Mouse (Mus musculus) hindbrain, embryonic 15.5 days (tissue): ENCODE measurements around the gene Nbea. TPM values are rescaled to one million over a fixed set of nuclear protein-coding genes. Genes with fewer than 3 reads are reported as not detected.

Experiments
- ATAC-seq: fragments of 200-750 bp; cut with Nextera tagmentation; 2 replicates; pipeline ENCODE4 v1.8.0; 2017; ENCODE audit warnings: low read depth, moderate number of reproducible peaks, moderate TSS enrichment; ENCODE audit not compliant: low FRiP score
- H3K27ac ChIP-seq: fragments of 300-500 bp; sonication (generic); replicated peaks from 2 replicates; pipeline ENCODE4 v1.5.1; 2015; ENCODE audit warnings: mild to moderate bottlenecking, inconsistent platforms
- H3K27me3 ChIP-seq: fragments of 300-500 bp; sonication (generic); 2 replicates; pipeline ENCODE4 v1.6.1; 2015; ENCODE audit warnings: control low read depth, inconsistent platforms
- H3K36me3 ChIP-seq: fragments of 300-500 bp; sonication (generic); 2 replicates; pipeline ENCODE4 v1.6.1; 2015; ENCODE audit warnings: control low read depth, inconsistent platforms
- H3K4me1 ChIP-seq: fragments of 300-500 bp; sonication (generic); replicated peaks from 2 replicates; pipeline ENCODE4 v1.6.1; 2015; ENCODE audit warnings: control low read depth, inconsistent platforms
- H3K4me2 ChIP-seq: fragments of 300-500 bp; sonication (generic); 2 replicates; pipeline ENCODE4 v1.6.1; 2015; ENCODE audit warnings: moderate library complexity, mild to moderate bottlenecking, inconsistent platforms
- H3K4me3 ChIP-seq: fragments of 300-500 bp; sonication (generic); 2 replicates; pipeline ENCODE4 v1.5.1; 2015; ENCODE audit warnings: mild to moderate bottlenecking, inconsistent platforms
- H3K9ac ChIP-seq: fragments of 300-500 bp; sonication (generic); 2 replicates; pipeline ENCODE4 v1.6.1; 2015; ENCODE audit warnings: inconsistent platforms
- H3K9me3 ChIP-seq: fragments of 300-500 bp; sonication (generic); 2 replicates; pipeline ENCODE4 v1.6.1; 2016; ENCODE audit warnings: control low read depth, inconsistent platforms
- WGBS: fragments of 180-500 bp; shearing (Covaris S2); methylation state at CpG from one replicate; pipeline ENCODE4 v1.1.7; 2015; 5-methylcytosine and 5-hydroxymethylcytosine counted together
- polyA plus RNA-seq: library from polyadenylated mRNA; unstranded; fragments of >200 nt; fragmentation: Nextera tagmentation; extraction: Ambion mirVana; gene quantifications from 2 replicates; pipeline ENCODE4 v1.2.1, GENCODE M21; 2015

The Nbea gene
- polyA plus RNA-seq, 1 experiment from 2014 or later = 61.2 TPM

DNA sequence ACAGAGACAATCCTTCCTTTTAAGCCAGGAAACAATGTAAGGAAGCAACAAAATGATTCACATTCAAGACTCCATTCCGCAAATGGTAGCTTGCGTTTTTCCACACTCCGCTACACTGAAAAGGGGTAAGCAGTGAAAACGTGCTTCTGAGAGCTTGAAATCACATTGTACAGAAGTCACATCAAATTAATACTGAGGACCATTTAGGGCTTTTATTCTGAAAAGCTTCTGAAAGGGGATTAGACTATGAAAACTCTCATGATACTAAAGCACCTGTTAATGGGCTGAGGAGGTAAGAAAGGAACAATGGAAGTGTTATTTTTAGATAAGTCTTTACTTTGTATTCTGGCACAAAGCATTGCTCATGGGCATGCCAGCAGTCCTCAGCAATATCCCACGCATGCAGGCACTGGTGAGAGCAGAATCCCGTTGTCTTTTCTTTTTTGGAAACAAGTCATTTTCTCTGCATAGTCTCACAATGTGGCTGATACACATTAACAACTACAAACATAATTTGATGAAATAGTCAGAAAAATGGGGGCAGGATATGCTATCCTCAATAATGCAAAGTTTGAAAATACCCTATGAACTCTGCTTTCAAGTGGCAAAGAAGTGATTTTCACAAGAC lies 428.4 kb downstream of the Nbea start:
- Histone ChIP-seq H3K9me3 (no peaks in the 10 kb centered on the region), H3K27ac (peak overlapping the region; percentile 76), H3K4me3 (no peak overlapping the region), H3K4me1 (peaks cover 60% of the 10 kb centered on the region), H3K27me3 (no peaks in the 10 kb centered on the region), H3K4me2 (no peak overlapping the region), H3K9ac (no peak overlapping the region), H3K36me3 (no peaks in the 10 kb centered on the region)
- ATAC-seq = no peak
- WGBS = 44% methylated on average over 6 of the region's 6 CpGs

DNA sequence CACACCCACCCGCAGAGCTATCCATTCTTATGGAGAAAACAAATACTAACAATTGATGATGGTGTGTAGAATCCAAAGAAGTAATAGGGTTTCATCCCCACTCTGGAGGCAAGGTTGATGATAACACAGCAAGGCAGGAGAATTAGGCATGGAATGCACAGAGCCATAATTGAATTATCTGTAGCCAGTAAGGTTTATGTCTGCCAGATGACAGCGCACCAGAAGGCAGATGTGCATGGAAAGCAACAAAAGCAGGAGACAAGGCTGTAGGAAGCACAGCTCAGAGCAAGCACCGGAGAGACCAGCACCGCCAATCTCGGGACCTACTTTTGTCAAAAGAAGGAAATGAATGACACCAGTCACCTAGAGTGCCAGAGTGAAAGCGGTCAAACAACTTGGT lies 429.6 kb downstream of the Nbea start:
- no peaks in the 10 kb centered on the region for H3K36me3 ChIP-seq
- no peak overlapping the region for H3K4me2 ChIP-seq
- peaks cover 65% of the 10 kb centered on the region for H3K4me1 ChIP-seq
- peak overlapping the region; percentile 76; the same call in 1 of the 2 replicates for H3K27ac ChIP-seq
- H3K9me3 ChIP-seq = no peaks in the 10 kb centered on the region
- 83% methylated on average over 6 of the region's 6 CpGs for WGBS
- no peak overlapping the region for H3K9ac ChIP-seq
- ATAC-seq = no peak
- H3K4me3 ChIP-seq = no peak overlapping the region
- H3K27me3 ChIP-seq = no peaks in the 10 kb centered on the region

DNA sequence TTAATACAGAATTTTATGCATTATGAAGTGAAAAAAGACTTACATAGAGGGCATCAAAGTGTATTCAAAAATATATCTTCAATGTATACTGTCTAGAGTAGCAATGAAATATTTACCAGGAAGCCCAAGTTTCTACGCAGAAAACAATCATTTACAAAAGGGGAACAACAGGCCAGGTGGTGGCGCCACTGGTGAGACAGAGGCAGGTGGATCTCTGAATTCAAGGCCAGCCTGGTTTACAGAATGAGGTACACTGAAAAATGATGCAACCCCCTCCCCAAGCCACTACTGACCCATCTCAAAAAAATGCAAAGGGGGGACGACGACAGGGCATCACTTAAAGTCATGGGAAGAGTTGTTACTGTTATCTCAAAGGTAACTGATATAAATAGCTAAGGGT lies 430.9 kb downstream of the Nbea start:
- no peak for ATAC-seq
- Histone ChIP-seq H3K4me1 (peaks cover 63% of the 10 kb centered on the region), H3K27ac (peak overlapping the region; percentile 55; the same call in 1 of the 2 replicates), H3K4me3 (no peak overlapping the region), H3K27me3 (no peaks in the 10 kb centered on the region), H3K9ac (no peak overlapping the region), H3K4me2 (no peak overlapping the region), H3K9me3 (no peaks in the 10 kb centered on the region), H3K36me3 (no peaks in the 10 kb centered on the region)
- whole genome bisulfite sequencing = 88% methylated on average over 4 of the region's 4 CpGs

DNA sequence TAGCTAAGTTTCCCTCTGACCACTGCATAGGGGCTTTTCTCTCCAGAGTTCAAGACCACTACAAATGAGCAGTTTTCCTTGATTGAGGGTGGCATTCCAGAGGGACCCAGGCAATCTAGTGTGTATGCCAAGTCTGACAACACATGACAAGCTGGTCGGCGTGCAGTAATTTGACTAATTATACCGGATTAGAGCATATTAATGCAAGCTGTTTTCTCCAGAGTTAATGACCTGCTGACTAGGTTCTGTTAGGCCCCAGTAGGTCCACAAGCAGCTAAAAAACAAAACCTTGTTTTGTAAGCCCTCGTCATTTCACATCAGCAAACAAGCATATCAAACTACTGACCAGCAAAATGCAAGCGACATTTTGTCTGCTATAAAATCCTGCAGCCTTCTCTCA lies 432.1 kb downstream of the Nbea start:
- no peaks in the 10 kb centered on the region for H3K27me3 ChIP-seq
- H3K4me2 ChIP-seq = no peak overlapping the region
- no peak overlapping the region for H3K9ac ChIP-seq
- peak; percentile 20 for ATAC-seq
- H3K36me3 ChIP-seq = no peaks in the 10 kb centered on the region
- WGBS = 18% methylated on average over 5 of the region's 5 CpGs
- H3K9me3 ChIP-seq = no peaks in the 10 kb centered on the region
- peak overlapping the region; percentile 78 for H3K27ac ChIP-seq
- peaks cover 52% of the 10 kb centered on the region for H3K4me1 ChIP-seq
- H3K4me3 ChIP-seq = no peak overlapping the region

DNA sequence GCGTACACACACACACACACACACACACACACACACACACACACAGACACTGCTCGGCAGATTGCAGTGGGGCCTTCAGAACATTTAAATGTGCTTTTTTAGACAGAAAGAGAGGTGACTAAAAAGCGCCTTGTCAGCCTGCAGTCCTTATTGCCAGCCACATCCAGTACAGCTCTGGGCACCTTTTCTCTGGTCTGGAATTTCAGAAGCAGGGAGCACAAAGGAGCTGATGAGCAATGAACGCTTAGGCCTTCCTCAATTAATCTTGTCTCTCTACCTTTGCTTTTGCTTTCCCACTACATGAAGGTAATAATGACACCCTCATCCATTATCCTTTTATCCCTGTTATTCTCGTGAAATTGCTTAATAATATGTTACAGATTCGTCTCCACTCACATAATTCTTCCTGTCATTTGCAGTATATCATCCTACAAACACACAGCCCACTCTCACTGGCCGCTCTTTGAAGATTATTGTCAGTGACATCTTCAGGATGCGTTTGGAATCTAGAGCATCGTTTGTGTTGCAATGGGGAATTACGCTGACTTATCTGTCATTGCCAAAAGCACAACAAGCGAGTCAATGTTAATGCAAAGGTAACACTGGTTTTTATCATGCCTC lies 432.9 kb downstream of the Nbea start:
- H3K4me1 ChIP-seq = peaks cover 44% of the 10 kb centered on the region
- peak overlapping the region; percentile 78 for H3K27ac ChIP-seq
- no peaks in the 10 kb centered on the region for H3K9me3 ChIP-seq
- WGBS = 32% methylated on average over 11 of the region's 11 CpGs
- no peaks in the 10 kb centered on the region for H3K36me3 ChIP-seq
- H3K9ac ChIP-seq = peak overlapping the region; percentile 11; the same call in 1 of the 2 replicates
- H3K4me2 ChIP-seq = no peak overlapping the region
- H3K27me3 ChIP-seq = no peaks in the 10 kb centered on the region
- ATAC-seq = peak; percentile 71
- no peak overlapping the region for H3K4me3 ChIP-seq

DNA sequence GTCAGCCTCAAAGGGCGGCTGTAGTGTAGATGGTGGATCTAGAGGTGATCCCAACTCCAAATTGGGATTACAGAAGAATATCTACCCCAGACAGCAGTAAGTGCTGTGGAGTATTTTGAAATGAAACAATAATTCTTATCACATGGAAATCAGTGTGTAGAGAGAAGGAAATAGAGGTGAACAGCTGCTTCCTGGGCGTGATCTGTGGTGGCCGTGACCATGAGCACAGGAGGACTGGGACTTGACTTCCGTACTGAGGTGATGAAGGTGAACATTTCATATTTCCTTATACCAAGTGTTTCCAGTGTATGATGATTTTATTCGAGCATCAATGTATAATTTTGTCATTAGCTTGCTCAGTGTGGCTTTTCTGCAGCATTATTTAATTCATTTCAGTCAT lies 439.6 kb downstream of the Nbea start:
- no peak overlapping the region for H3K4me2 ChIP-seq
- 71% methylated on average over 5 of the region's 5 CpGs for WGBS
- H3K27ac ChIP-seq = peak overlapping the region; percentile 53; the same call in 1 of the 2 replicates

DNA sequence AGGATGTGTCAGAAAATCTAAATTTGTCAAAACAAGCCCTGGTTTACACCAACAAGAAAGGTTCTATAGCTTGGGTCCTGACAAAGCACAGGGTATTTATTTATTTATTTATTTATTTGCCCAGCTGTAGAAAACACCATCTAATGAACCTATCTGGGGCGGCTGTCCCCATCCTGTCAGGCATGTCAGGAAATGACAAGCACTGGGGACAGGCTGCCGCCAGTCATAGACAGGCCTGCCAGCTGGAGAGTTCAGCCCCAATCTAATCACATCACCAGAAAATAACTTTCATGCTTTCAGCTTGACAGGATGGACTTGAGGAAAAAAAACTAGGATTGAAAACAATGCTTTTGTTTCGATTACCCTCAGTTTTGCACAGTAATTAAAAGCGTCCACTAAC lies 440.8 kb downstream of the Nbea start:
- no peaks in the 10 kb centered on the region for H3K36me3 ChIP-seq
- peaks cover 23% of the 10 kb centered on the region for H3K4me1 ChIP-seq
- no peaks in the 10 kb centered on the region for H3K27me3 ChIP-seq
- no peak overlapping the region for H3K4me2 ChIP-seq
- H3K4me3 ChIP-seq = no peak overlapping the region
- peak; percentile 61; the same call in 1 of the 2 replicates for ATAC-seq
- no peaks in the 10 kb centered on the region for H3K9me3 ChIP-seq
- WGBS = 49% methylated on average over 4 of the region's 4 CpGs
- no peak overlapping the region for H3K9ac ChIP-seq
- H3K27ac ChIP-seq = peak overlapping the region; percentile 78

More for the DNA sequence above, 439.6 kb downstream of the Nbea start:
- no peaks in the 10 kb centered on the region for H3K9me3 ChIP-seq
- no peak overlapping the region for H3K9ac ChIP-seq
- H3K36me3 ChIP-seq = no peaks in the 10 kb centered on the region
- peaks cover 29% of the 10 kb centered on the region for H3K4me1 ChIP-seq
- H3K4me3 ChIP-seq = no peak overlapping the region
- H3K27me3 ChIP-seq = no peaks in the 10 kb centered on the region
- ATAC-seq = no peak

DNA sequence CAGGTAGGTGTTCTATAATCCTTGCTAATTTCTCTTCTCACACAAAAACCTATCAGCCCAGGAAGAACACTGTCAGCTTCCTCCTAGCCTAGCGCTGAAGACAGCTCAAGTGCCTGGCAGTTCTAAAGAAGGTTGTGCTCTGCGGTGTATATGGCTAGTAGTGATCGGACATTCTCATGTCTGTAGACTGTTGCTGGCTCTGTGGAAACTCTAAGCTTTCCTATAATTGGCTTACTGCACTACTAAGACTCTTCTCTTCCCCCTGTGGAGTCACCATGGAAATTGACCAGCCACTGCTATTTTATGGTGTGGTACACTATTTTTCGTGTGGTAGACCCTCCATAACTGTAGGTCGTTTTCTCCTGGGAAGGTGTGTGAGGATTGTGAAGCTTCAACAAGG lies 441.3 kb downstream of the Nbea start:
- no peaks in the 10 kb centered on the region for H3K27me3 ChIP-seq
- WGBS = 78% methylated on average over 5 of the region's 5 CpGs
- no peak overlapping the region for H3K4me2 ChIP-seq
- H3K9ac ChIP-seq = no peak overlapping the region
- no peaks in the 10 kb centered on the region for H3K9me3 ChIP-seq
- H3K4me1 ChIP-seq = peaks cover 23% of the 10 kb centered on the region
- H3K36me3 ChIP-seq = no peaks in the 10 kb centered on the region
- H3K4me3 ChIP-seq = no peak overlapping the region
- H3K27ac ChIP-seq = peak overlapping the region; percentile 78
- no peak; the same call in 1 of the 2 replicates for ATAC-seq

DNA sequence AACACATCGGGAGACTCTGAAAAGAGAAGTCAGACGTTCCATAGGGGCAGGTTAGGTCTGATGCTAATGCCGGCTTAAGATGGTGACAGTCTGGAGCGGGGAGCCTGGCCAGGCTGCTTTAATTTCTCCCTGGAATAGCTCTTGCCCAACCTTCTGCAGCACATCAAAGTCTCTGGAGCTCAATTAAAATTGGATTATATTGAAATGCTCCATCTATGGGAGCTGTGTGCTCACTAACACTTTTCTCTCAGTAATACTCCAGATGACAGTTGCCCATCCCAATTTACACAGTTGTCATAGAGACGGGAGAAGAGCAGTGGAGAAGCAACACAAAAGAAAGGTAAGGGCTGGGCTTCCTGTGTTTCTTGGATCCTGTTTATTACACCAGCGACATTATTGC lies 442.1 kb downstream of the Nbea start:
- Histone ChIP-seq H3K4me3 (no peak overlapping the region), H3K27ac (peak overlapping the region; percentile 78), H3K4me2 (no peak overlapping the region), H3K36me3 (no peaks in the 10 kb centered on the region), H3K4me1 (peaks cover 23% of the 10 kb centered on the region), H3K9ac (0 out of 2 replicates have a peak overlapping the region, but pooled peaks have one; percentile 10), H3K9me3 (no peaks in the 10 kb centered on the region), H3K27me3 (no peaks in the 10 kb centered on the region)
- 32% methylated on average over 6 of the region's 6 CpGs for WGBS
- peak; percentile 80 for ATAC-seq

DNA sequence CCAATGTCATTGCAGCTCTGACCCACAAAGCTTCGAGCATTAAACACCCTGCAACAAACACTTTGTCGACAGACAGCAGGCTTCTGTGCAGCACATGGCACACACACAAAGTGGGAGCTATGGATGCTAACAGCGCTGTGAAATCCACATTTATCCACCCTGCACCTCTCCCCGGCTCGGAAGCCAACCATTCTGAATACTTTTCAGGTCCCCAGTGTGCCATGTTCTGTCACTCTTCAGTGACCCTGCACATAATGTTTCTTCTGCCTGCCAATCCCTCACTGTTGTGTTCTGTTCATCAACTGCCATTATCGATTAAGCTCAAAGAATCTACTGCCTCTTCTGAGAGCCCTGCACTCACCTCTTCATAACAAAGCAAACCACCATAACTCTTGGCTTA lies 449.8 kb downstream of the Nbea start:
- WGBS = 45% methylated on average over 6 of the region's 6 CpGs
- Histone ChIP-seq H3K4me3 (no peak overlapping the region), H3K27ac (0 out of 2 replicates have a peak overlapping the region, but pooled peaks have one; percentile 2), H3K4me1 (no peaks in the 10 kb centered on the region), H3K9ac (no peak overlapping the region), H3K9me3 (no peaks in the 10 kb centered on the region), H3K4me2 (no peak overlapping the region), H3K27me3 (no peaks in the 10 kb centered on the region), H3K36me3 (no peaks in the 10 kb centered on the region)
- 0 out of 2 replicates have a peak, but pooled peaks have one; percentile 24 for ATAC-seq

DNA sequence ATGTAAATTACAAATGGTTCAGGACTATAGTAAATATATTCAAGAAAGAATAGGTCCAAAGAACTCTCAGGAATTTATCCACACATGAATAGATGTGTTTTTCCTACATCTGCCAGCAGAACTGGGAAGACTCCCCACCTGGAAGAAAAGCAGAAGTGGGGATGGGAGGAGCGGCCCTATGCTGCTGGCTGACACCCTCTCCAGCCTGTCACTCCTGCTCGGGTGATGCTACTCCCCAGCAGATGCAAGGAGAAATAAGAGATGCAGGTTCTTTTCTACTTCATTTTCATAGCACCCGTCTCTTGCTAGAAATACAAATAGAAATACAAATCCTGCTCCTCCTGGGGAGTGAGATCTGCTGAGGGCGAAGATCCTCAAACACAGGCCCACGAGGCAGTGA lies 453.0 kb downstream of the Nbea start:
- Histone ChIP-seq H3K9me3 (no peaks in the 10 kb centered on the region), H3K4me1 (no peaks in the 10 kb centered on the region), H3K36me3 (no peaks in the 10 kb centered on the region), H3K9ac (no peak overlapping the region), H3K27ac (peak overlapping the region; percentile 42; the same call in 1 of the 2 replicates), H3K27me3 (no peaks in the 10 kb centered on the region), H3K4me2 (no peak overlapping the region), H3K4me3 (no peak overlapping the region)
- 64% methylated on average over 5 of the region's 5 CpGs for WGBS
- ATAC-seq = no peak

DNA sequence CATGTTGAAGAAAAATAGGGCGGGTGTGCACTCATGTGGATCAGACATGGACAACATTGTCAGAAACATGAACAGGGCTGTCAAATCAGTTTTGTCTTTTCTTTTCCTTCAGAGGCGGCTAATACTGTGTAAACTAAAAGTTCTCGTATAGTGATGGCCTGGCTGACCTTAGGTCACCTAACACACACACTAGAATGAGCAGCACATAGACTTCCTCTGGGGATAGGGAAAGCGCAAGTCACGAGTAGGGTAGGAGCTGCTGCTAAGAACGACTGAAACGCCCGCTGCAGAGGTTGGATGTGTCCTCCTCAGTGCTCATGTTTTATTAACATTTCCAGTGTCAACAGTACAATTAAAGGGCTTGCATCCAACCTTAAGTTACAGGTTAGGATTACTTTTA lies 453.4 kb downstream of the Nbea start:
- 57% methylated on average over 8 of the region's 8 CpGs for WGBS
- H3K4me3 ChIP-seq = no peak overlapping the region
- no peak overlapping the region for H3K27ac ChIP-seq
- H3K36me3 ChIP-seq = no peaks in the 10 kb centered on the region
- H3K4me2 ChIP-seq = no peak overlapping the region
- H3K9ac ChIP-seq = no peak overlapping the region
- H3K27me3 ChIP-seq = no peaks in the 10 kb centered on the region
- no peaks in the 10 kb centered on the region for H3K4me1 ChIP-seq
- no peaks in the 10 kb centered on the region for H3K9me3 ChIP-seq
- ATAC-seq = 0 out of 2 replicates have a peak, but pooled peaks have one; percentile 34
